Mouse (Mus musculus) myocyte (in vitro differentiated cells): ENCODE results near the gene Fcer1g.

Source experiments
- CEBPB ChIP-seq: IDR thresholded peaks from 2 replicates; pipeline ENCODE4 v1.6.1; 2011; ENCODE audit warnings: mild to moderate bottlenecking, moderate library complexity; ENCODE audit not compliant: poor library complexity, insufficient read depth, severe bottlenecking
- E2F4 ChIP-seq: IDR thresholded peaks from one replicate; pipeline ENCODE4 v1.6.1; 2011; ENCODE audit warnings: mild to moderate bottlenecking, control low read depth, moderate library complexity; ENCODE audit not compliant: insufficient read depth
- MAX ChIP-seq: IDR thresholded peaks from one replicate; pipeline ENCODE4 v1.6.1; 2011; ENCODE audit warnings: low read depth, mild to moderate bottlenecking, control low read depth
- MYOD1 ChIP-seq, 3 experiments: IDR thresholded peaks; one replicate each; pipeline ENCODE4 v1.6.1; 2011; ENCODE audit warnings: control low read depth in 2 of 3, low read depth in 2 of 3, mild to moderate bottlenecking in 2 of 3, moderate library complexity in 1 of 3; ENCODE audit not compliant: insufficient read length in 2 of 3, control insufficient read depth in 1 of 3
- MYOG ChIP-seq, 3 experiments: IDR thresholded peaks; one replicate each; pipeline ENCODE4 v1.6.1; 2011; ENCODE audit warnings: control low read depth in 2 of 3, low read depth in 2 of 3, mild to moderate bottlenecking in 2 of 3; ENCODE audit not compliant: insufficient read length in 2 of 3, control insufficient read depth in 1 of 3, insufficient read depth in 1 of 3
- POLR2A ChIP-seq: IDR thresholded peaks from one replicate; pipeline ENCODE4 v1.6.1; 2011; ENCODE audit warnings: low read depth, mild to moderate bottlenecking, control low read depth, moderate library complexity; ENCODE audit not compliant: insufficient read length
- POLR2AphosphoS2 ChIP-seq: IDR thresholded peaks from one replicate; pipeline ENCODE4 v1.6.1; 2011; ENCODE audit warnings: low read depth, control low read depth; ENCODE audit not compliant: insufficient read length
- REST ChIP-seq: IDR thresholded peaks from one replicate; pipeline ENCODE4 v1.6.1; 2011; ENCODE audit warnings: mild to moderate bottlenecking, control low read depth, moderate library complexity; ENCODE audit not compliant: insufficient read depth, insufficient read length
- SRF ChIP-seq: IDR thresholded peaks from one replicate; pipeline ENCODE4 v1.6.1; 2011; ENCODE audit warnings: low read depth; ENCODE audit not compliant: control insufficient read depth, insufficient read length
- TCF12 ChIP-seq: IDR thresholded peaks from one replicate; pipeline ENCODE4 v1.6.1; 2011; ENCODE audit warnings: mild to moderate bottlenecking, control low read depth; ENCODE audit not compliant: poor library complexity, insufficient read depth, severe bottlenecking
- TCF3 ChIP-seq: IDR thresholded peaks from one replicate; pipeline ENCODE4 v1.6.1; 2011; ENCODE audit warnings: low read depth, control low read depth; ENCODE audit not compliant: insufficient read length
- USF1 ChIP-seq: IDR thresholded peaks from one replicate; pipeline ENCODE4 v1.6.1; 2011; ENCODE audit warnings: low read depth, mild to moderate bottlenecking, control low read depth, moderate library complexity

DNA sequence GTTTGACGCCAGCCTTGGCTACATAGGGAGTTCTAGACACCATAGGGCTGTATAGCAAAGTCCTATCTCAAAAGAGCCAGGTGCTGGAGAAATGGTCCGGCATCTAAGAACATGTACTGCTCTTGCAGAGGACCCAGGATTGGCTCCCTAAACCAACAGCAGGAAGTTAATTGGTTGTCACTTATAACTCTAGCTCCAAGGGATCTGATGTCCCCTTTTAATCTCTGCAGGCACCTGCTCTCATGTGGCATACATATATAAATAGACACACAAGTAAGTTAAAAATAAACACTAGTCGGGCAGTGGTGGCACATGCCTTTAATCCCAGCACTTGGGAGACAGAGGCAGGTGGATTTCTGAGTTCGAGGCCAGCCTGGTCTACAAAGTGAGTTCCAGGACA lies 1.6 kb upstream of the Fcer1g start:
- TF ChIP-seq USF1 (no peak), POLR2A (no peak), TCF12 (no peak), MYOG (IDR thresholded peaks at IDR 0.05; ENCODE audit: control insufficient read depth in 1 of 3, insufficient read depth in 1 of 3, insufficient read length in 2 of 3, low read depth in 2 of 3) (no peak), E2F4 (no peak), MYOD1 (IDR thresholded peaks at IDR 0.05; ENCODE audit: control insufficient read depth in 1 of 3, insufficient read length in 2 of 3, low read depth in 2 of 3) (no peak), POLR2AphosphoS2 (no peak), MAX (no peak), CEBPB (no peak), REST (no peak), SRF (no peak), TCF3 (no peak)
